Mouse (Mus musculus) hindbrain, embryonic 16.5 days (tissue): Measurements from ENCODE around the gene Ccdc85b. TPM values are rescaled to one million over a fixed set of nuclear protein-coding genes. Genes with fewer than 3 reads are reported as not detected.
"Not testable (repeated sequence)": the region's sequence is repeated elsewhere in the genome, so short reads cannot be mapped to it uniquely, and the experiment has no call there.

Experiments
- ATAC-seq: fragments of 200-750 bp; cut with Nextera tagmentation; 2 replicates; pipeline ENCODE4 v1.8.0; 2017; ENCODE audit warnings: moderate TSS enrichment, moderate library complexity
- H3K27ac ChIP-seq: fragments of 300-500 bp; sonication (generic); 2 replicates; pipeline ENCODE4 v1.5.1; 2014; ENCODE audit warnings: low read depth, mild to moderate bottlenecking, control low read depth, low read length, moderate library complexity
- H3K27me3 ChIP-seq: fragments of 300-500 bp; sonication (generic); replicated peaks from 2 replicates; pipeline ENCODE4 v1.6.1; 2014; ENCODE audit warnings: low read length; ENCODE audit not compliant: control insufficient read depth, insufficient read depth
- H3K36me3 ChIP-seq: fragments of 300-500 bp; sonication (generic); 2 replicates; pipeline ENCODE4 v1.6.1; 2014; ENCODE audit warnings: mild to moderate bottlenecking, low read length, moderate library complexity, mixed read lengths; ENCODE audit not compliant: control insufficient read depth, insufficient read depth
- H3K4me1 ChIP-seq: fragments of 300-500 bp; sonication (generic); 2 replicates; pipeline ENCODE4 v1.6.1; 2014; ENCODE audit warnings: low read depth, low read length; ENCODE audit not compliant: control insufficient read depth, insufficient read depth
- H3K4me2 ChIP-seq: fragments of 300-500 bp; sonication (generic); 2 replicates; pipeline ENCODE4 v1.6.1; 2014; ENCODE audit warnings: mild to moderate bottlenecking, low read length, control low read depth, moderate library complexity
- H3K4me3 ChIP-seq: fragments of 300-500 bp; sonication (generic); 2 replicates; pipeline ENCODE4 v1.5.1; 2014; ENCODE audit warnings: mild to moderate bottlenecking, low read length, control low read depth, moderate library complexity
- H3K9ac ChIP-seq: fragments of 300-500 bp; sonication (generic); 2 replicates; pipeline ENCODE4 v1.6.1; 2014; ENCODE audit warnings: low read depth, mild to moderate bottlenecking, control low read depth, low read length, moderate library complexity
- H3K9me3 ChIP-seq: fragments of 300-500 bp; sonication (generic); 2 replicates; pipeline ENCODE4 v1.6.1; 2014; ENCODE audit warnings: mild to moderate bottlenecking, low read length, moderate library complexity; ENCODE audit not compliant: control insufficient read depth
- whole genome bisulfite sequencing: fragments of 180-500 bp; shearing (Covaris S2); extraction: QIAGEN DNeasy Blood & Tissue Kit; methylation state at CpG from one replicate; pipeline ENCODE4 v1.1.7; 2014; 5-methylcytosine and 5-hydroxymethylcytosine counted together
- polyA plus RNA-seq: library from polyadenylated mRNA; unstranded; fragments of >200 nt; fragmentation: Nextera tagmentation; extraction: Ambion mirVana; gene quantifications from 2 replicates; pipeline ENCODE4 v1.2.1, GENCODE M21; 2015

The Ccdc85b gene
- 11.4 and 12.4 TPM in 2 replicates for polyA plus RNA-seq

DNA sequence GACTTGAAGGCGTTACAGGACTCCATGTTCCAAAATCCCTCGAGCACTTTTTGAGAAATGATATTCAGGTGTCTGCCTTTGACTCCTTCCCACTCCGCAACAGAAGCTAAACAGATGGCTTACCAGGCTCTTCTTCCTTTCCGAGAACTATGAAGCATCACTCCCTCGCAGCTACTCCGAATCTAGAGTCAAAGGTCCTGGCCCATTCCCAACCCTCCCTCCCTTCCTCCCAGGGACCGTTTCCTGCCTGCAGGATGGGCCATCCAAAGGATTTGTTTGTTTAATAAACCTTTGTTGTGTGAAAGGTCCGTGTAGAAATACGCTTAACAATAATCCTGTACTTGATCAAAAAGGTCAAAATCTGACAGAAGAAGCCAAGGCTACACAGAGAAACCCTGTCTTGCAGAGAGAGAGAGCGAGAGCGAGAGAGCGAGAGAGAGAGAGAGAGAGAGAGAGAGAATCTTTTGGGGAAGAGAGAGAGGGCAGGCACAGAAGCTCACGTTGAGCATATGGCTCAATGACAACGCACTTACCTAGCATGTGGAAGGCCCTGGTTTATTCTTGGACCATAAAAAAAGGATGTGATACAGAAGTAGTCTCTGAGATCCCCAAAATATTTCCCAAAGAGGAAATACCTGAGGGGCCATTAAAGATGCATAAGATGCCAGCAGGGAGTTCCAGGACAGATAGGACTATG is at the start of gene Ccdc85b:
Gene Ccdc85b, minus strand, starts transcription at position 149 of the 697 bp plus-strand sequence.
- ATAC-seq = no peak; the same call in 1 of the 2 replicates
- H3K27ac ChIP-seq = peak within 1 kb of the TSS; percentile 98
- 14% methylated on average over 14 of the region's 14 CpGs for WGBS
- no peaks in the 10 kb centered on the region for H3K9me3 ChIP-seq
- peak within 1 kb of the TSS; percentile 98 for H3K4me2 ChIP-seq
- peak within 1 kb of the TSS; percentile 94 for H3K4me3 ChIP-seq
- peaks cover 6% of the 10 kb centered on the region; the same call in 1 of the 2 replicates for H3K36me3 ChIP-seq
- H3K4me1 ChIP-seq = peaks cover 41% of the 10 kb centered on the region
- H3K9ac ChIP-seq = peak within 1 kb of the TSS; percentile 96
- no peaks in the 10 kb centered on the region for H3K27me3 ChIP-seq

DNA sequence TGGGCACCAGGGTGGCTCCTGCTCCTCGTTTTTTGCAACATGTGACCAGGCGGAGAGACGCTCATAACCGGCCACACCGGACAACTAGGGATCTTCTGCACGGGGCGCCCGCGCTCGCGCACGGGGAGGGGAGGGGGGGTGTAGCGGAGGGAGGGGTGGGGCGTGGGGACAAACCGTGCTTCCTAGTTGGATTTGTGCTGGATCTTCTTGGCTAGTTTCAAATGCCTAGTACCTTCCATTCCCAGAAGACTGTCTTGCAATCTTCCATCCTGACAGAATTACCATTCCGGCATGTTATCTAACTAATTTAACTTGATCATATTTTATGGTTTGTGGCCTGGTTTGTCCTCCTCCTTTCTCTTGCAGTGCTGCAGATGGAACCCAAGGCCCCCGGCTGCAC is 46.0 kb upstream of the Ccdc85b start, which contains the start of gene 1700020D05Rik:
Gene 1700020D05Rik, minus strand, starts transcription at position 101 of the 400 bp plus-strand sequence.
- no peak within 1 kb of the TSS for H3K9ac ChIP-seq
- no peaks in the 10 kb centered on the region for H3K27me3 ChIP-seq
- no peak within 1 kb of the TSS for H3K4me2 ChIP-seq
- no peak for ATAC-seq
- 69% methylated on average over 15 of the region's 17 CpGs for WGBS
- no peaks in the 10 kb centered on the region for H3K4me1 ChIP-seq
- H3K36me3 ChIP-seq = peaks cover 5% of the 10 kb centered on the region
- no peak within 1 kb of the TSS for H3K27ac ChIP-seq
- H3K4me3 ChIP-seq = no peak within 1 kb of the TSS
- H3K9me3 ChIP-seq = no peaks in the 10 kb centered on the region

DNA sequence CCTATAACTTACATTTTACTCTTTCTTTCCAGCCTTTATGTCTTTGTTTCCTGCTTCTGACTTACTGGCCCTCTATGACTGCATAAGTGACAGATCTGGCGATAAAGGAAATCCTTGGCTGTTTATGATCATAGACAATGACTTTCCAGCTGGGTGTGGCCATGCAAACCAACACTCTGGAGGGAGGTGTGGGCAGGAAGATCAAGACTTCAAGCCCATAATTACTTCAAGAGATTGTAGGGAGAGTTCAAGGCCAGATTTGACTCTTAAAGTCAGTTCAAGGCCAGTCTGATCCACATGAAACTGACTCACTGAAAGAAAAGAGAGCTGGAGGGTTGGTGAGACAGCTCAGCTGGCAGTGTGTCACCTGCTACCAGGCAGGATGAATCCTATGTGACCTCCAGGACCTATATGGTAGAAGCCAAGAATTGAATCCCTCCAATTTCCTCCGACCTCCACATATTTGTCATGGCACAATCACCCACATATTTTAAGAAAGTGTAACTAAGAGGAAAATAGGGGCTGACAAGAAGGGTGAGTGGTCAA is 42.7 kb upstream of the Ccdc85b start:
- no peak for ATAC-seq
- H3K9me3 ChIP-seq = no peaks in the 10 kb centered on the region
- H3K4me3 ChIP-seq = no peak overlapping the region
- no peaks in the 10 kb centered on the region for H3K27me3 ChIP-seq
- 93% methylated on average over 2 of the region's 2 CpGs for WGBS
- no peaks in the 10 kb centered on the region for H3K4me1 ChIP-seq
- peaks cover 15% of the 10 kb centered on the region for H3K36me3 ChIP-seq
- no peak overlapping the region for H3K4me2 ChIP-seq
- H3K9ac ChIP-seq = no peak overlapping the region
- no peak overlapping the region for H3K27ac ChIP-seq

DNA sequence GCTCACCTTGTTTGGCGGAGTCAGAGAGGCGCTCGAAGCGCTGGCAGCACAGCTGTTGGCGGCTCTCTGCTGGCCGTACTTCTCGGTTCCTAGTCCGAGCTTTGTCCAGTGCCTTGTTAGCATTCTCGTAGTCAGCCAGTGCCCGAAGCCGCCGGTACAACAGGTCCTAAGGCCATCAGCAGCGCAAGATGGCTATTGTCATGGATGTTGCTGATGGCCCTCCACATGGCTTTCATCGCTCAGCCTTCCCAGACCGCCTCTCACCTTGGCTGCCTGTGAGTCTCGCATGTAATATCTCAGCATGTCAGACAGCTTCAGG is 38.3 kb upstream of the Ccdc85b start:
- H3K9me3 ChIP-seq = no peaks in the 10 kb centered on the region
- H3K4me2 ChIP-seq = no peak overlapping the region
- H3K9ac ChIP-seq = no peak overlapping the region
- no peaks in the 10 kb centered on the region for H3K27me3 ChIP-seq
- peaks cover 31% of the 10 kb centered on the region for H3K36me3 ChIP-seq
- H3K4me1 ChIP-seq = peaks cover 16% of the 10 kb centered on the region
- H3K4me3 ChIP-seq = no peak overlapping the region
- 88% methylated on average over 16 of the region's 16 CpGs for WGBS
- no peak for ATAC-seq
- no peak overlapping the region for H3K27ac ChIP-seq

DNA sequence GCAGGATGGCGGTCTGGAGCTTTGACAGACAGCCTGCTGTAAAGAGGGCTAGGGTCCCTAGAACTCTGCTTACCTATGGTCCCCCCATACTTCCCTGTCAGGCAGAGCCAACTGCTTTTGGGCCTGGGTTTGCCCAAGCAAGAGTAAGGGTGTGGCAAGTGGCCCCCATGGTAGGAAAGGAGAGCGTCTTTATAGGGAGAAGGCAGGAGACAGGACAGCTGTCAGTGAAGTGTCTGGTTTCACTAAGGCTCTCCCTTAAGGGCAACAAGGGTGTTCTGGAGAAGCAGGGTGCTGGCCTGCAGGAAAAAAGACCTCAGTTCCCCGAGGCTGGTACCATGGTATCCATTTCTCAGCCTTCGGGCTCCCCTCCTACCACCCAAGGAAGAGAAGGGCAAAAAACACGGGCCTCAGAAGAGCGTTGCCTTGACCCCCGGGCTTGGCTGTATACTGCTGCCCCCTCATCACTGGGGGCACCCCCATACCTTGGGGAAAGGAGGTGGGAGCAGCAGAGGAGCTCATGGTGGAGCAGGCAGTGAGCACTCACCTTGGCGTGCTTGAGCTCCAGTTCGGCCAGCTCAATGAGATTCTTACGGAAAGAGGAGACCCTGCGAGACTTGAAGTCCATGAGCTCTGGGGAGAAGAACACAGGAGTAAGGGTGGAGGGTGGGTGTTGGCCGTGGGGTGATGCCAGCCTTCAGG is 37.8 kb upstream of the Ccdc85b start:
- Histone ChIP-seq H3K4me1 (peaks cover 16% of the 10 kb centered on the region), H3K9me3 (no peaks in the 10 kb centered on the region), H3K9ac (no peak overlapping the region), H3K4me3 (no peak overlapping the region), H3K4me2 (no peak overlapping the region), H3K27ac (no peak overlapping the region), H3K36me3 (peaks cover 31% of the 10 kb centered on the region), H3K27me3 (no peaks in the 10 kb centered on the region)
- no peak for ATAC-seq
- 85% methylated on average over 12 of the region's 12 CpGs for WGBS

DNA sequence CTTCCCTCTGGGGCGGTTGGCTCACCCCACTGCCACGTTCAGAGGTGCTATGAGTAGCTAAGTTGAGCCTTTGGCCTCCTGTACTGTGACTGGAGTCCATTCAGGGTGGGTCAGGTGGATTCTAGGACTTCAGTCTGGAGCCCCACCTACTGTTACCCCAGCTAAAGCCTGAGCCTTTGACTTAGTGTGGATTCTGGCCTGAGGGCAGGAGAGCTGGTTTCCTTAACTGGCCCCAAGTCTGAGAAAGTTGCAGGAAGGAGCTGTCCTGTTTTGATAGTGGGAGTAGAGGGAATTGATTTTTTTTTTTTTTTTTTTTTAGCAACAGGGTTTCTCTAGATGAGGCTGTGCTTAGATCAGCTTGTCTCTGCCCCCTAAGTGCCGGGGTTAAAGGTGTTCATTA is 36.6 kb upstream of the Ccdc85b start:
- H3K9me3 ChIP-seq = no peaks in the 10 kb centered on the region
- ATAC-seq = no peak
- peaks cover 19% of the 10 kb centered on the region for H3K4me1 ChIP-seq
- H3K27me3 ChIP-seq = no peaks in the 10 kb centered on the region
- peaks cover 31% of the 10 kb centered on the region for H3K36me3 ChIP-seq
- no peak overlapping the region for H3K9ac ChIP-seq
- no peak overlapping the region for H3K4me3 ChIP-seq
- 87% methylated on average over 3 of the region's 3 CpGs for WGBS
- H3K27ac ChIP-seq = no peak overlapping the region
- H3K4me2 ChIP-seq = no peak overlapping the region

DNA sequence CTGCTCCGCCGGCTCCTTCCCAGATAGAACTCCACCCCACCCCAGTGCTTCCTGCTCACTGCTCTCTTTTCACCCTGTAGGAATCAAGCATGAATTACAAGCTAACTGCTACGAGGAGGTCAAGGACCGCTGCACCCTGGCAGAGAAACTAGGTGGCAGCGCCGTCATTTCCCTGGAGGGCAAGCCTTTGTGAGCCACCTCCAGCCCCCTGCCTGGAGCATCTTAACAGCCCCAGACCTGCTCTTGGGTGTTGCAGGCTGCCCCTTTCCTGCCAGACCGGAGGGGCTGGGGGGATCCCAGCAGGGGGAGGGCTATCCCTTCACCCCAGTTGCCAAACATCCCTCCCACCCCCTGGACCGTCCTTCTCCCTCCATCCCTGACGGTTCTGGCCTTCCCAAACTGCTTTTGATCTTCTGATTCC is 35.6 kb upstream of the Ccdc85b start:
- H3K27me3 ChIP-seq, H3K4me3 ChIP-seq, H3K4me2 ChIP-seq, H3K9ac ChIP-seq, H3K27ac ChIP-seq, H3K9me3 ChIP-seq, ATAC-seq: not testable (repeated sequence)
- Histone ChIP-seq H3K36me3 (peaks cover 31% of the 10 kb centered on the region), H3K4me1 (peaks cover 21% of the 10 kb centered on the region)
- 53% methylated on average over 9 of the region's 9 CpGs for WGBS

DNA sequence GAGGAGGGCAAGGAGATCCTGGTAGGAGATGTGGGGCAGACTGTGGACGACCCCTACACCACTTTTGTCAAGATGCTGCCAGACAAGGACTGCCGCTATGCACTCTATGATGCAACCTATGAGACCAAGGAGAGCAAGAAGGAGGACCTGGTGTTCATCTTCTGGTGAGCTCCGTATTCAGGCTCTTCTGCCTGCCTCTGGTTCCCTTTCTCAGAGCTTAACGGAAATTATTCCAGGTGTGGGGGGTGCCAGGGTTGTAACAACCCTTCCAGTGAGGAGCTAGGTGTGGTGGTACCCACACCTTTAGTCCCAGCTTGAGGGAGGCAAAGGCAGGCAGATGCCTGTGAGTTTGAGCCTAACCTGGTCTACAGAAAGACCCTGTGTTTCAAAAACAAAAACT is 34.9 kb upstream of the Ccdc85b start:
- Histone ChIP-seq H3K4me3 (no peak overlapping the region), H3K9me3 (no peaks in the 10 kb centered on the region), H3K27ac (no peak overlapping the region), H3K36me3 (peaks cover 27% of the 10 kb centered on the region), H3K4me2 (no peak overlapping the region; the same call in 1 of the 2 replicates), H3K27me3 (no peaks in the 10 kb centered on the region), H3K9ac (no peak overlapping the region), H3K4me1 (peaks cover 22% of the 10 kb centered on the region)
- WGBS = 90% methylated on average over 4 of the region's 4 CpGs
- ATAC-seq = no peak
